Mouse (Mus musculus) embryonic facial prominence, embryonic 15.5 days (tissue): ENCODE data around the gene Eif4g3. TPM values are rescaled to one million over a fixed set of nuclear protein-coding genes. Genes with fewer than 3 reads are reported as not detected.
A peak's percentile ranks its signal among the peaks of the same experiment; 100 is the strongest.

Source experiments
- ATAC-seq: fragments of 200-750 bp; cut with Nextera tagmentation; 2 replicates; pipeline ENCODE4 v1.8.0; 2017; ENCODE audit warnings: low read depth, moderate TSS enrichment; ENCODE audit not compliant: insufficient number of reproducible peaks, low FRiP score, low TSS enrichment
- H3K27ac ChIP-seq: fragments of 300-500 bp; sonication (generic); replicated peaks from 2 replicates; pipeline ENCODE4 v1.5.1; 2015; ENCODE audit warnings: mild to moderate bottlenecking, inconsistent platforms
- H3K27me3 ChIP-seq: fragments of 300-500 bp; sonication (generic); 2 replicates; pipeline ENCODE4 v1.6.1; 2015; ENCODE audit warnings: inconsistent platforms
- H3K36me3 ChIP-seq: fragments of 300-500 bp; sonication (generic); 2 replicates; pipeline ENCODE4 v1.6.1; 2015; ENCODE audit warnings: mild to moderate bottlenecking, inconsistent platforms
- H3K4me1 ChIP-seq: fragments of 300-500 bp; sonication (generic); 2 replicates; pipeline ENCODE4 v1.6.1; 2015; ENCODE audit warnings: inconsistent platforms
- H3K4me2 ChIP-seq: fragments of 300-500 bp; sonication (generic); replicated peaks from 2 replicates; pipeline ENCODE4 v1.6.1; 2015; ENCODE audit warnings: mild to moderate bottlenecking, inconsistent platforms
- H3K4me3 ChIP-seq: fragments of 300-500 bp; sonication (generic); replicated peaks from 2 replicates; pipeline ENCODE4 v1.5.1; 2015; ENCODE audit warnings: mild to moderate bottlenecking, inconsistent platforms
- H3K9ac ChIP-seq: fragments of 300-500 bp; sonication (generic); 2 replicates; pipeline ENCODE4 v1.6.1; 2015; ENCODE audit warnings: inconsistent platforms
- H3K9me3 ChIP-seq: fragments of 300-500 bp; sonication (generic); replicated peaks from 2 replicates; pipeline ENCODE4 v1.6.1; 2016; ENCODE audit warnings: inconsistent platforms
- WGBS: fragments of 180-500 bp; shearing (Covaris S2); methylation state at CpG from one replicate; pipeline ENCODE4 v1.1.7; 2015; 5-methylcytosine and 5-hydroxymethylcytosine counted together
- polyA plus RNA-seq: library from polyadenylated mRNA; unstranded; fragments of >200 nt; fragmentation: Nextera tagmentation; extraction: Ambion mirVana; gene quantifications from 2 replicates; pipeline ENCODE4 v1.2.1, GENCODE M21; 2015

Gene Eif4g3
- polyA plus RNA-seq, 1 experiment from 2014 or later = 36.2 TPM

DNA sequence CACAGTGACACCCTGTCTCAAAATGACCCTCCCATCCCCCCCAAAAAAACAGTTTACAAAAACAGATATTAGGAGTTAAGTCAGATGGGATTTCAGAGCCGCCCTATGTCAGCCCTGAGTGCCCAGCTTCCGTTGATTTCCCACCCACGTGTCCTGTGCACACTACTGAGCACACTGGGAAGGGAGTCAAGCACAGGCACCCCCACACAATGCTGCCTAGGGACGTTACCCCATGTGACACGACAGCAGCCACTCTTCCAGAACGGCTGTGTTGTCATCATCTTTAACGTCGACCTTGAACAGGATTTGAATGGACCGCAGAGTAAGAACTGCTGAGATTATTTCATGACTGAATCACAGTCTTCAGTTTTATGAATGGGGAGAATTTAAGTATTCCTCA lies 138.4 kb downstream of the Eif4g3 start:
- ATAC-seq = no peak

GRCm38 (mm10) chr4:138131716-138132115 lies 138.9 kb downstream of the Eif4g3 start:
- 88% methylated on average over 3 of the region's 3 CpGs for WGBS
- no peaks in the 10 kb centered on the region for H3K9me3 ChIP-seq
- no peak overlapping the region for H3K27ac ChIP-seq
- no peak for ATAC-seq
- no peak overlapping the region for H3K4me3 ChIP-seq
- no peak overlapping the region for H3K4me2 ChIP-seq
- no peak overlapping the region for H3K9ac ChIP-seq
- no peaks in the 10 kb centered on the region for H3K4me1 ChIP-seq
- H3K27me3 ChIP-seq = no peaks in the 10 kb centered on the region
- H3K36me3 ChIP-seq = peaks cover 34% of the 10 kb centered on the region

More for the DNA sequence above, 138.4 kb downstream of the Eif4g3 start:
- WGBS = 72% methylated on average over 9 of the region's 9 CpGs
- Histone ChIP-seq H3K36me3 (peaks cover 39% of the 10 kb centered on the region), H3K4me1 (no peaks in the 10 kb centered on the region), H3K4me3 (no peak overlapping the region), H3K27ac (no peak overlapping the region), H3K4me2 (no peak overlapping the region), H3K9me3 (no peaks in the 10 kb centered on the region), H3K9ac (no peak overlapping the region), H3K27me3 (no peaks in the 10 kb centered on the region)

DNA sequence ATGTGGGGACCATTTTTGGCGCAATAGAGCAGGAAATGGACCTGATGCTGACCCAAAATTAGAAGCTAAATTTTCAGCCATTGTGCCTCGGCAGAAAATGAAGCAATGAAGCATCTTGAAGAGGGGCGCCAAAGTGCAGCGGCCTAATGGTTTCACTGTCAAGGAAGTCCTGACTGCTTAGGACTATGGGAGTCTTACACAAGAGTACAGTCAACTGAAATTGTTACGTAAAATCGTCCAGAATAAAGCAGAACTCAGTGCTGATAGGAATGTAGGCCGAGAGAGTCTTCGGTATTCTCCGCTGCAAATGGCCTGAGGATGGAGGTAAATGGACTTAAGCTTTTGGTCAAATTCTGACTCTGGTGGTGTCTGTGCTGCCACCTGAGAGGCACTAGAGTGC lies 140.5 kb downstream of the Eif4g3 start:
- H3K9me3 ChIP-seq = no peaks in the 10 kb centered on the region
- H3K4me2 ChIP-seq = no peak overlapping the region
- no peak overlapping the region for H3K9ac ChIP-seq
- H3K4me1 ChIP-seq = peaks cover 3% of the 10 kb centered on the region; the same call in 1 of the 2 replicates
- no peak for ATAC-seq
- no peaks in the 10 kb centered on the region for H3K27me3 ChIP-seq
- no peak overlapping the region for H3K4me3 ChIP-seq
- 87% methylated on average over 9 of the region's 9 CpGs for whole genome bisulfite sequencing
- H3K36me3 ChIP-seq = peaks cover 24% of the 10 kb centered on the region
- no peak overlapping the region for H3K27ac ChIP-seq

DNA sequence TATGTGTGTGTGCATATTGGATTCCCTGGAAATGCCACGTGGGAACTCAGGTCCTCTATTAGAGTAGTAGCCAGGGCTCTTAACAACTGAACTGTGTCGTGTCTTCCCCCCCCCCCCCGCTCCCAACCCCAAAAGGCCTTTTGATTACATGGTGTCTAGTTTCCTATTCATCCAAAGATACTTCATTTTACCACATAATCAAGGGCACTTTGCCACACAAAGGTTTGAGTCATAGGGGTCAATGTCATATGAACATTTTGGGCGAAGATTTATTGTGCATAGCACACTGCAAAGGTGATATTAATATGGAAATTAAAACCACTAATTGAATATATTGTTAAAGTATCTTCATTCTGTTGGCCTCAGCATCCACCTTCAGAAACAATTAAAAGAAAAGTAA lies 144.5 kb downstream of the Eif4g3 start:
- Histone ChIP-seq H3K4me1 (peaks cover 12% of the 10 kb centered on the region; the same call in 1 of the 2 replicates), H3K27me3 (no peaks in the 10 kb centered on the region), H3K4me2 (no peak overlapping the region), H3K9ac (no peak overlapping the region), H3K27ac (no peak overlapping the region), H3K4me3 (no peak overlapping the region), H3K9me3 (no peaks in the 10 kb centered on the region), H3K36me3 (peaks cover 11% of the 10 kb centered on the region)
- ATAC-seq = no peak
- WGBS = 63% methylated on average over 4 of the region's 4 CpGs

- Histone ChIP-seq H3K9ac (no peak overlapping the region), H3K4me3 (no peak overlapping the region), H3K27ac (no peak overlapping the region), H3K4me2 (no peak overlapping the region), H3K27me3 (no peaks in the 10 kb centered on the region), H3K4me1 (peaks cover 12% of the 10 kb centered on the region; the same call in 1 of the 2 replicates), H3K36me3 (peaks cover 7% of the 10 kb centered on the region; the same call in 1 of the 2 replicates), H3K9me3 (no peaks in the 10 kb centered on the region)
- WGBS = 89% methylated on average over 17 of the region's 17 CpGs
- ATAC-seq = no peak
Measured at GRCm38 (mm10) chr4:138137804-138138203, 145.0 kb downstream of the Eif4g3 start.

DNA sequence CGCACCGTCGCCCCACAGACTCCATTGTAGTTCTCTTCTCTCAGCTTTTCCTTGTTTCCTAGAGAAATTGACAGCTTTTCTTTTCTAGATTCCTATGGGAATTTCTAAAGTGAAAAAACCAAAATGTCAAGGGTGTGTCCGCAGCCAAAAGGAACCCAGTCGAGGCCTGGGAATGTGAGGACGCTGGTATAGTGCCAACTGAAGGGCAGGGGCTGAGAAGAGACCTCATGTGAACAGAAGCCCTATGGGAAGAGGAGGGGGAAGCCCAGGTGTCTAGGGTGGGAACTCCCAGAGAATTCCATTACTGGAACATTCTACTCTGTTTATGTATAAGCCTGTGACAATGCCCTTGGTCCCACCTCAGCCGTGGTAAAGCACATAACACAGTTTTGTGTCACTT lies 145.4 kb downstream of the Eif4g3 start:
- Histone ChIP-seq H3K9ac (no peak overlapping the region), H3K4me3 (no peak overlapping the region)
- 79% methylated on average over 7 of the region's 7 CpGs for WGBS

DNA sequence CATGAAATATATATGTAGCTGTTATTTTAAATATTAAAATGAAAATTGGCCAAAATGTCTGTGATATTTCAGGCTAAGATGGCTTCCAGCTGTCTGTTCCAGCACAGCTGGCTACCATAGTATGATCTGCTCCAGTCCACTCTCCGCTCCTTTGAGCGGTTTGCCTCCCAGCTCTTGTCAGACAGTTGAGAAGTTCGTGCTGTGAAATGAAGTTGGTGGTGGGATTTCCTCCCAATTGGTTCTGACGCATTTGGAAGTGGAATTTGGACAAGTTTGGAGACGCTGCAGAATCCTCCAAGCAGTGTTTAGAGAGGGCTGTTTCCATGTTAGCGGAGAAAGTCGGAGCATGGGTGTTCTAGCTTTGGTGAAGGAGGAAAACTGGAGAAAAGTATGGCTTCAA lies 148.5 kb downstream of the Eif4g3 start:
- Histone ChIP-seq H3K27ac (peak overlapping the region; percentile 63; the same call in 1 of the 2 replicates), H3K9me3 (no peaks in the 10 kb centered on the region), H3K4me1 (peaks cover 12% of the 10 kb centered on the region; the same call in 1 of the 2 replicates), H3K4me3 (no peak overlapping the region), H3K4me2 (no peak overlapping the region), H3K36me3 (no peaks in the 10 kb centered on the region; the same call in 1 of the 2 replicates), H3K9ac (no peak overlapping the region), H3K27me3 (no peaks in the 10 kb centered on the region)
- no peak for ATAC-seq
- WGBS = 57% methylated on average over 7 of the region's 7 CpGs

More for the DNA sequence above, 145.4 kb downstream of the Eif4g3 start:
- Histone ChIP-seq H3K27me3 (no peaks in the 10 kb centered on the region), H3K36me3 (peaks cover 7% of the 10 kb centered on the region; the same call in 1 of the 2 replicates), H3K4me2 (no peak overlapping the region), H3K4me1 (peaks cover 12% of the 10 kb centered on the region; the same call in 1 of the 2 replicates), H3K27ac (no peak overlapping the region), H3K9me3 (no peaks in the 10 kb centered on the region)
- no peak for ATAC-seq

DNA sequence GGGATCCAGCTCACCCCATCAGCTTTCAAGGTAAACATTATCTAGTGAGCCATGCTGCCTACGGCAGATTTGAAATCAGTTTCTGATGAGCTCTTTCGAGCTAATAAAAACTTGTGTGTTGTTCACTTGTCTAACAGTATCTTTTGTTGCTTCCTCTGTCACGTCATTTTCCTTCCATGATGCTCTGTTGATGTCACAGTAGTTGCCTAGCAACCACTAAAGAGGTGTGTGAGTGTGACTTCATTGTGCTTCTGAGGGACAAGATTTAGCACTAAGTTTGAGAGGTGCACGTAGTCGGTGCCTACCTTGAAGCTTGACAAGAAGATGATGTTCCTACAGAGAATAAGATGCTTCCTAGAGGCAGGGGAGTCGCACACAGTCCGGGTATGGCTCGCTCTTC lies 154.4 kb downstream of the Eif4g3 start:
- Histone ChIP-seq H3K27me3 (no peaks in the 10 kb centered on the region), H3K9ac (no peak overlapping the region), H3K4me3 (no peak overlapping the region), H3K27ac (no peak overlapping the region), H3K36me3 (peaks cover 12% of the 10 kb centered on the region; the same call in 1 of the 2 replicates), H3K9me3 (no peaks in the 10 kb centered on the region), H3K4me2 (no peak overlapping the region), H3K4me1 (no peaks in the 10 kb centered on the region)
- ATAC-seq = no peak
- 87% methylated on average over 8 of the region's 8 CpGs for WGBS

- Histone ChIP-seq H3K4me1 (no peaks in the 10 kb centered on the region), H3K27ac (no peak overlapping the region), H3K9ac (no peak overlapping the region), H3K9me3 (no peaks in the 10 kb centered on the region), H3K36me3 (peaks cover 32% of the 10 kb centered on the region), H3K4me3 (no peak overlapping the region), H3K4me2 (no peak overlapping the region), H3K27me3 (no peaks in the 10 kb centered on the region)
- ATAC-seq = no peak
- WGBS = 83% methylated on average over 4 of the region's 4 CpGs
Measured at GRCm38 (mm10) chr4:138149977-138150376, 157.2 kb downstream of the Eif4g3 start.

DNA sequence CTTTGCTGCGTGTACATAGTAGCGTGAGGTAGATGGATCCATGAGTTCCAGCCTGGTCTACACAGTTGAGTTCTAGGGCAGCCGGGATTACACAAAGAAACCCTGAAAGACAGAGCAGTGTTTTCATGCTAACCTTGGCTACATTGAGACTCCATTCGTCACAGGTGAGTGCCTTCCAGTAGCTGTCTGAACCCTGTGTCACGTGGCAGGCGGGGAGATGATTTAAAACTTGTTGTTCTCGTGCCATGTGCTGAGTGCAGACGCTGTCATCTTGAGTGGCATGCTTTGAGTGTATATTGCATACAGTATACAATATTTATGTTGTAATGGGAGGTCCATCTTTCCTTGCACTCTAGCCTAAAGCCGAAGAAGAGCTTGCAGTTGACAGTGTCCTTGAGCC lies 158.4 kb downstream of the Eif4g3 start:
- Histone ChIP-seq H3K4me2 (no peak overlapping the region), H3K4me1 (no peaks in the 10 kb centered on the region), H3K27ac (no peak overlapping the region), H3K9me3 (no peaks in the 10 kb centered on the region), H3K9ac (no peak overlapping the region), H3K27me3 (no peaks in the 10 kb centered on the region), H3K4me3 (no peak overlapping the region), H3K36me3 (peaks cover 40% of the 10 kb centered on the region)
- WGBS = 87% methylated on average over 9 of the region's 9 CpGs
- ATAC-seq = no peak

DNA sequence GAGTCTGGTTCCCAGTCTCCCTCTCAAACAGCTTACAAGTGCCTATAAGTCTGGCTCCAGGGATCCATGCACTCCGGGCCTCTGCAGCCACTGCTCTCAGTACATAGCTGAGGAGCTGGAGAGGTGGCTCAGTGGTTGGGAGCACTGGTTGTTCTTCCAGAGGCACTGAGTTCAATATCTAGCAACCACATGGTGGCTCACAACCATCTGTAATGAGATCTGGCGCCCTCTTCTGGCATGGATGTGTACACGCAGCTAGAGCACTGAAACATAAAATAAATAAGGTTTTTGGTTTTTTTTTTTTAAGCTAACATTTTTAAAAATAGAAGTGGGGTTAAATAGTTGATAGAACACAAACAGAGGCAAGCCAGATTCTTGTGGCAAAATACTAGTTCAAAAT lies 161.2 kb downstream of the Eif4g3 start:
- Histone ChIP-seq H3K27me3 (no peaks in the 10 kb centered on the region), H3K36me3 (peaks cover 63% of the 10 kb centered on the region), H3K9ac (no peak overlapping the region), H3K9me3 (no peaks in the 10 kb centered on the region), H3K4me2 (no peak overlapping the region), H3K27ac (no peak overlapping the region), H3K4me3 (no peak overlapping the region), H3K4me1 (no peaks in the 10 kb centered on the region)
- WGBS = 52% methylated on average over 3 of the region's 3 CpGs
- no peak for ATAC-seq

DNA sequence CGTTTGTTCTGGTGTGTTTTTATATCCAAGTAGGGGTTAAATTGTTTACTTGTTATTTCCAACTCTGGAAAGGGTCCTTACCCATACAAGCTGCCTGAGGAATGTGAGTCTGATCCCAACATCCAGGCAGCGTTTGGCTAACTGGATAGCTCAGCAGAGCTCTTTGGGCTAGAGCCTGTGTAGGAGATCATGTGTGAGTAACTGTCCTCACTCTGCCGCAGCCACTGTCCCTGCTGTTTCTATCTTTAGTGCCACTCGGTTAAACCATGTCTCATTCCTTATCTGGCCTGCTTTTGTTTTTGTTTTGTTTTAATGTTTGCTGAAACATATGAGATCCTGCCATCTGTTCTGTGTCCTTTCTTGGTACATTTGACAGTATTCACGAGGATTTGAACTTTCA lies 168.1 kb downstream of the Eif4g3 start:
- H3K4me3 ChIP-seq = no peak overlapping the region
- H3K9ac ChIP-seq = no peak overlapping the region
- 75% methylated on average over 5 of the region's 5 CpGs for WGBS
- H3K9me3 ChIP-seq = no peaks in the 10 kb centered on the region
- no peaks in the 10 kb centered on the region for H3K4me1 ChIP-seq
- ATAC-seq = no peak
- H3K27ac ChIP-seq = no peak overlapping the region
- H3K27me3 ChIP-seq = no peaks in the 10 kb centered on the region
- peaks cover 71% of the 10 kb centered on the region for H3K36me3 ChIP-seq
- no peak overlapping the region for H3K4me2 ChIP-seq
